Mouse (Mus musculus) hindbrain, postnatal 0 days (tissue): Measurements from ENCODE around the gene Dstn. TPM values are rescaled to one million over a fixed set of nuclear protein-coding genes. Genes with fewer than 3 reads are reported as not detected.

Source experiments
- ATAC-seq: fragments of 200-750 bp; cut with Nextera tagmentation; 2 replicates; pipeline ENCODE4 v1.8.0; 2017; ENCODE audit warnings: mild to moderate bottlenecking, moderate TSS enrichment, moderate library complexity
- DNase-seq: peaks from one replicate; pipeline ENCODE4 v3.0.0-alpha.2; 2015; ENCODE audit warnings: low spot score
- H3K27ac ChIP-seq: fragments of 300-500 bp; sonication (generic); 2 replicates; pipeline ENCODE4 v1.5.1; 2014; ENCODE audit warnings: mild to moderate bottlenecking
- H3K27me3 ChIP-seq: fragments of 300-500 bp; sonication (generic); 2 replicates; pipeline ENCODE4 v1.6.1; 2014; ENCODE audit warnings: low read length, mixed read lengths; ENCODE audit not compliant: insufficient read depth
- H3K36me3 ChIP-seq: fragments of 300-500 bp; sonication (generic); 2 replicates; pipeline ENCODE4 v1.6.1; 2014; ENCODE audit warnings: low read length, mixed read lengths; ENCODE audit not compliant: insufficient read depth
- H3K4me1 ChIP-seq: fragments of 300-500 bp; sonication (generic); 2 replicates; pipeline ENCODE4 v1.6.1; 2014; ENCODE audit warnings: antibody characterized with exemption, low read length, mixed read lengths; ENCODE audit not compliant: insufficient read depth
- H3K4me2 ChIP-seq: fragments of 300-500 bp; sonication (generic); 2 replicates; pipeline ENCODE4 v1.6.1; 2014; ENCODE audit warnings: low read depth, mild to moderate bottlenecking, low read length, moderate library complexity, mixed read lengths
- H3K4me3 ChIP-seq: fragments of 300-500 bp; sonication (generic); 2 replicates; pipeline ENCODE4 v1.5.1; 2014; ENCODE audit warnings: low read length
- H3K9ac ChIP-seq: fragments of 300-500 bp; sonication (generic); replicated peaks from 2 replicates; pipeline ENCODE4 v1.6.1; 2014; ENCODE audit warnings: mild to moderate bottlenecking, low read length, moderate library complexity, mixed read lengths
- H3K9me3 ChIP-seq: fragments of 300-500 bp; sonication (generic); 2 replicates; pipeline ENCODE4 v1.6.1; 2016; ENCODE audit warnings: low read length, mixed read lengths
- CTCF ChIP-seq: IDR thresholded peaks from 2 replicates; pipeline ENCODE4 v1.5.1; 2016; ENCODE audit warnings: antibody characterized with exemption, control low read depth, low read depth
- WGBS: fragments of 180-500 bp; shearing (Covaris S2); extraction: QIAGEN DNeasy Blood & Tissue Kit; methylation state at CpG from one replicate; pipeline ENCODE4 v1.1.7; 2014; 5-methylcytosine and 5-hydroxymethylcytosine counted together
- polyA plus RNA-seq: library from polyadenylated mRNA; unstranded; fragments of >200 nt; fragmentation: Nextera tagmentation; extraction: Ambion mirVana; gene quantifications from 2 replicates; pipeline ENCODE4 v1.2.1, GENCODE M21; 2015
- total RNA-seq: library from RNA; depleted of rRNA; stranded (reverse); fragments of >200 nt; gene quantifications from 2 replicates; pipeline ENCODE4 v1.2.3, GENCODE M21; 2014

The Dstn gene
- total and polyA plus RNA-seq, 2 experiments from 2014 or later, result 197 to 409 TPM

DNA sequence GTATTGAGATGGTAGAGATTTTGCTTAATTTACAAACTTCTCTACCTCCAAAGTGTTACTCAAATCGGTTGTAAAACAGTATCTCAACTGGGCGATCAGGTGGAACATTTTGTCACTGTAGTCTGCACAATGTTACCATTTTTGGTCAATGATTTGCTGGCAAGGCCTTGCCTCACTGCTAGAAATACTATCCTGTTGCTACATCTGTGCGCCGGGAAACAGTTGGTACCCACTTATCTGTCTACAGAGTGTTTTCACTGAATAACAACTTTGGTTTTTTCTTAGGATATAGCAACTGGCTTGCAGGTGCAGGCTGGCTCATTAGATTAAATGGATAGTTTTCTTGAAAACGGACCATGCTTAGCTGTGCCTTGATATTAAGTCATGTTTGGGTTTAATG lies 1.1 kb downstream of the Dstn start:
- WGBS, result 6% methylated on average over 5 of the region's 5 CpGs

GRCm38 (mm10) chr2:143917622-143918021 lies 2.5 kb downstream of the Dstn start:
- TF ChIP-seq CTCF, result no peak
- ATAC-seq (no peak), DNase-seq (no peak)
- no peaks in the 10 kb centered on the region for H3K36me3 ChIP-seq
- no peaks in the 10 kb centered on the region for H3K9me3 ChIP-seq
- no peak overlapping the region for H3K27ac ChIP-seq
- peak overlapping the region; percentile 71 for H3K4me2 ChIP-seq
- 72% methylated on average over 5 of the region's 5 CpGs for WGBS
- H3K4me1 ChIP-seq, result peaks cover 8% of the 10 kb centered on the region
- H3K9ac ChIP-seq, result no peak overlapping the region; the same call in 1 of the 2 replicates
- H3K27me3 ChIP-seq, result no peaks in the 10 kb centered on the region
- no peak overlapping the region for H3K4me3 ChIP-seq

More for the DNA sequence above, 1.1 kb downstream of the Dstn start:
- Histone ChIP-seq H3K4me1 (peaks cover 8% of the 10 kb centered on the region), H3K4me2 (peak overlapping the region; percentile 71), H3K9ac (peak overlapping the region; percentile 92), H3K27me3 (no peaks in the 10 kb centered on the region), H3K36me3 (no peaks in the 10 kb centered on the region), H3K27ac (peak overlapping the region; percentile 97; the same call in 1 of the 2 replicates), H3K9me3 (no peaks in the 10 kb centered on the region), H3K4me3 (peak overlapping the region; percentile 87)
- DNase-seq (peak; percentile 18), ATAC-seq (no peak)
- no peak for TF ChIP-seq CTCF

- 62% methylated on average over 4 of the region's 4 CpGs for WGBS
- no peaks in the 10 kb centered on the region for H3K9me3 ChIP-seq
- DNase-seq, result no peak
- no peaks in the 10 kb centered on the region for H3K36me3 ChIP-seq
- no peaks in the 10 kb centered on the region for H3K27me3 ChIP-seq
- H3K4me1 ChIP-seq, result peaks cover 12% of the 10 kb centered on the region
- no peak overlapping the region for H3K27ac ChIP-seq
- no peak for ATAC-seq
- no peak for TF ChIP-seq CTCF
- no peak overlapping the region for H3K4me2 ChIP-seq
- no peak overlapping the region for H3K4me3 ChIP-seq
- H3K9ac ChIP-seq, result no peak overlapping the region
Observed at GRCm38 (mm10) chr2:143918831-143919502, 3.8 kb downstream of the Dstn start.

DNA sequence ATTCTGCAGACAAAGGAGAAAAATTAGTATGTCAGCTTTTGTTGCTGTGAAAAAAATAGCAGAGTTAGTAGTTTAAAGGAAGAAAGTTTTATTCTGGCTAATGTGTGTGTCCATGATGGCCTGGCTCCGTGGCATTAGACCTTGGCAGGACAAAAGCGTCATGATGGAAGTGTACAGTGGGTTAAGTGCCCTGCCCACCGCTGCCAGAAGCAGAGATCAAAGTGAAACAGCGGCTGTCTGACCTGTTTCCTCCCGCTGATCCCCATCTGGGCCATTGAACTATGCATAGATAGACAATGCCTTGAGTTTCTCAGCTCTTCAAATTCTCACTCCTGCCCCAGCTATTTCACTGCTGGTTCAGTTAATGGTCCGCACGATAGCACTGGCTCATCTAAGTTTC lies 9.0 kb downstream of the Dstn start:
- Histone ChIP-seq H3K9me3 (no peaks in the 10 kb centered on the region), H3K9ac (no peak overlapping the region), H3K27me3 (no peaks in the 10 kb centered on the region), H3K4me2 (no peak overlapping the region), H3K27ac (no peak overlapping the region), H3K4me3 (no peak overlapping the region), H3K36me3 (no peaks in the 10 kb centered on the region), H3K4me1 (peaks cover 7% of the 10 kb centered on the region)
- WGBS, result 60% methylated on average over 7 of the region's 7 CpGs
- TF ChIP-seq CTCF, result no peak
- ATAC-seq (no peak), DNase-seq (no peak)

DNA sequence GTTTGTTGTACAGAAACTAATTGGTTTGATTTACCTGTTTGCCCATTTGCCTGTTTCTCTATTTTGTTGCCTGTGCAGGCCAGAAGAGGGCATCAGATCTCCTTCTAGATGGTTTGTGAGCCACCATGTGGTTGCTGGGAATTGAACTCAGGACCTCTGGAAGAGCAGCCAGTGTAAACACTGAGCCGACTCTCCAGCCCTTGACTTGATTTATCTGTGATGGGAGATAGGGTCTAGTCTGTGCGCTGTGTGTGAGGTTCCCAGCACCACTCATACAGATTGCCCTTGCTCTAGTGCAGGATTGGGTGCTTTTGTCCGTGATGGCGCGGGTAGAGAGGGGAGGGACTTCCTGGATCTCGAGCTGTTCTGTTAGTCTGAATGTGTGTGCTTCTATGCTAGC lies 10.7 kb downstream of the Dstn start:
- DNase-seq (no peak), ATAC-seq (no peak)
- no peak for TF ChIP-seq CTCF
- Histone ChIP-seq H3K36me3 (no peaks in the 10 kb centered on the region), H3K27me3 (no peaks in the 10 kb centered on the region), H3K27ac (no peak overlapping the region), H3K4me3 (no peak overlapping the region), H3K9ac (no peak overlapping the region), H3K9me3 (no peaks in the 10 kb centered on the region), H3K4me1 (peaks cover 7% of the 10 kb centered on the region; the same call in 1 of the 2 replicates), H3K4me2 (no peak overlapping the region)
- 96% methylated on average over 6 of the region's 6 CpGs for WGBS

GRCm38 (mm10) chr2:143929607-143930311 lies 14.6 kb downstream of the Dstn start:
- no peak for DNase-seq
- Histone ChIP-seq H3K9me3 (no peaks in the 10 kb centered on the region), H3K9ac (no peak overlapping the region), H3K27ac (no peak overlapping the region), H3K4me2 (no peak overlapping the region), H3K4me3 (no peak overlapping the region), H3K27me3 (no peaks in the 10 kb centered on the region), H3K4me1 (no peaks in the 10 kb centered on the region), H3K36me3 (no peaks in the 10 kb centered on the region)
- 47% methylated on average over 3 of the region's 3 CpGs for WGBS
- no peak for ATAC-seq
- no peak for TF ChIP-seq CTCF

GRCm38 (mm10) chr2:143932340-143932873 lies 17.3 kb downstream of the Dstn start:
- no peak for TF ChIP-seq CTCF
- no peaks in the 10 kb centered on the region for H3K4me1 ChIP-seq
- H3K9me3 ChIP-seq, result no peaks in the 10 kb centered on the region
- H3K4me3 ChIP-seq, result no peak overlapping the region
- no peak for DNase-seq
- H3K27ac ChIP-seq, result no peak overlapping the region
- no peak overlapping the region for H3K9ac ChIP-seq
- WGBS, result 84% methylated on average over 12 of the region's 12 CpGs
- ATAC-seq, result no peak
- H3K4me2 ChIP-seq, result no peak overlapping the region
- no peaks in the 10 kb centered on the region for H3K36me3 ChIP-seq
- no peaks in the 10 kb centered on the region for H3K27me3 ChIP-seq
